Mouse (Mus musculus) thymus, adult 2 months (tissue): ENCODE measurements around the gene Cenpm.

ENCODE experiments used
- CTCF ChIP-seq: fragments of 200-500 bp; IDR thresholded peaks from 2 replicates; pipeline ENCODE4 v1.5.1; 2012; ENCODE audit warnings: mild to moderate bottlenecking, control low read depth, low read length, moderate library complexity, borderline replicate concordance; ENCODE audit not compliant: control insufficient read depth, poor library complexity, insufficient read depth; ENCODE audit errors: extremely low read depth
- POLR2A ChIP-seq: fragments of 200-500 bp; IDR thresholded peaks from 2 replicates; pipeline ENCODE4 v1.6.1; 2012; ENCODE audit warnings: mild to moderate bottlenecking, low read length, control low read depth, moderate library complexity; ENCODE audit not compliant: control insufficient read depth, poor library complexity, insufficient read depth; ENCODE audit errors: extremely low read depth

- TF ChIP-seq POLR2A (no peak), CTCF (no peak)
Observed at GRCm38 (mm10) chr15:82235661-82236060, 8.9 kb downstream of the Cenpm start.
